ENCODE assay signal across 9 mouse cellular contexts in the genomic region with DNA sequence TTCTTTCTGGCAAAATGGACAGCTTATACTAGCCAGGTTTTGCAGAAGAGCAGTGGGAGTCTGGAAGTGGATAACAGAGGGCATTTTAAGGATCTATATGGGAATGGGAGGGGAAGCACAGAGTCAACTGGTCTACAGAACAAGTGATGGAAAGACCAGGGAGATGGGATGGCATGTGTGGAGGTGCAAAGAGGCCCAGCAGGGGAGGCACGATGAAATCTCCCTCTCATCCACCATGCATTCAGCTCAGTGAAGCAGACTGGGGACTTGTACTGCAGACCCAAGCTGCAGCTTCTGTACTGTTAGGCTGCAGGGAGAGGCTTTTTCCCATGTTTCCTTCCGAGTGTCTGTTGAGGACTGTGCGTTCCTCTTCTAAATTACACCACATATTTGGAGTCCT. TPM values are rescaled to one million over a fixed set of nuclear protein-coding genes. Genes with fewer than 3 reads are reported as not detected.
A peak's percentile ranks its signal among the peaks of the same experiment; 100 is the strongest.
DNase-seq lines count a peak whose midpoint lies in the region; ATAC-seq lines count a peak whose summit lies in the region.
"Had no signal": no experiment of that assay in that cellular context is flagged by ENCODE, and none has a peak within 500 bp of the region (broad histone marks: within the 10 kb centered on the region; RNA-seq: fewer than 3 reads in every experiment).

No protein-coding gene starts in this region.

- peaks cover 3% of the 10 kb centered on the region; the same call in 1 of the 2 replicates for H3K27me3 ChIP-seq in hindbrain, embryonic 10.5 days (ENCODE audit: insufficient read depth, poor library complexity, severe bottlenecking)
- no peaks in the 10 kb centered on the region for H3K27me3 ChIP-seq in midbrain, embryonic 15.5 days (replicated peaks)

- peak overlapping the region; percentile 94 for H3K27ac ChIP-seq in hindbrain, embryonic 10.5 days
- H3K27ac ChIP-seq in midbrain, embryonic 15.5 days = peak overlapping the region; percentile 96

- no peaks in the 10 kb centered on the region for H3K9me3 ChIP-seq in hindbrain, embryonic 10.5 days
- no peaks in the 10 kb centered on the region for H3K9me3 ChIP-seq in midbrain, embryonic 15.5 days

- peak; percentile 13 to 29 for DNase-seq in layer of hippocampus, postnatal 36 days
- no peak for DNase-seq in layer of hippocampus, adult 9-11 months
- peak; percentile 71 to 72 for DNase-seq in cerebellum, postnatal 25 days
- no peak for DNase-seq in hindbrain, embryonic 10.5 days (ENCODE audit: low spot score)
- DNase-seq in c-Kit-positive CD71-positive TER-119-positive erythroid progenitor cells, embryonic 14.5 days (ENCODE audit: low spot score) = no peak
- no peak for DNase-seq in kidney, postnatal 36 days
- no peak for DNase-seq in lung, postnatal 4 days

- H3K4me3 ChIP-seq in hindbrain, embryonic 10.5 days = peak overlapping the region; percentile 74
- H3K4me3 ChIP-seq in midbrain, embryonic 15.5 days = peak overlapping the region; percentile 88

- peak overlapping the region; percentile 81 for H3K9ac ChIP-seq in midbrain, embryonic 15.5 days

- peaks cover 33% of the 10 kb centered on the region for H3K4me1 ChIP-seq in hindbrain, embryonic 10.5 days (replicated peaks)
- H3K4me1 ChIP-seq in midbrain, embryonic 15.5 days = peaks cover 41% of the 10 kb centered on the region

- ATAC-seq in midbrain, embryonic 15.5 days (replicated peaks) = peak; percentile 13

- WGBS in hindbrain, embryonic 10.5 days = 39% methylated on average over 3 of the region's 3 CpGs
- WGBS in midbrain, embryonic 15.5 days = 3% methylated on average over 3 of the region's 3 CpGs

- peaks cover 31% of the 10 kb centered on the region for H3K36me3 ChIP-seq in hindbrain, embryonic 10.5 days
- H3K36me3 ChIP-seq in midbrain, embryonic 15.5 days (replicated peaks) = no peaks in the 10 kb centered on the region

- peak overlapping the region; percentile 78 for H3K4me2 ChIP-seq in midbrain, embryonic 15.5 days

RNA-seq across cellular contexts. Expression of gene Fez1, which starts 12.2 kb away (rescaled TPM):
- total RNA-seq in layer of hippocampus, postnatal 36 days (2021) = 100 to 1,000 TPM; 287 to 299 TPM
- 189 and 312 TPM in 2 replicates for polyA plus RNA-seq in hindbrain, embryonic 10.5 days (2016; fragmentation: Nextera tagmentation; extraction: Ambion mirVana)
- polyA plus RNA-seq in midbrain, embryonic 15.5 days (2015; fragmentation: Nextera tagmentation; extraction: Ambion mirVana) = 586 and 588 TPM in 2 replicates
- polyA plus RNA-seq: liver, adult 2 months had no signal

RNA-seq across cellular contexts. Expression of gene Ei24, which starts 36.7 kb away (rescaled TPM):
- 100 to 1,000 TPM in 1 of 2 experiments, 10 to 100 TPM in 1; 90.0 to 100 TPM for total RNA-seq in layer of hippocampus, postnatal 36 days (2021)
- polyA plus RNA-seq in hindbrain, embryonic 10.5 days (2016; fragmentation: Nextera tagmentation; extraction: Ambion mirVana) = 95.6 and 96.1 TPM in 2 replicates
- polyA plus RNA-seq in midbrain, embryonic 15.5 days (2015; fragmentation: Nextera tagmentation; extraction: Ambion mirVana) = 113 and 115 TPM in 2 replicates

Comparison
In these comparisons a context has a peak if more than half of its experiments do, and no peak if none do; other contexts are left out.
1. DNase-seq: peak in layer of hippocampus, postnatal 36 days (2 of 2) and cerebellum, postnatal 25 days (2 of 2); none in layer of hippocampus, adult 9-11 months (single experiment), hindbrain, embryonic 10.5 days (single experiment), c-Kit-positive CD71-positive TER-119-positive erythroid progenitor cells, embryonic 14.5 days (single experiment), kidney, postnatal 36 days (0 of 2) and lung, postnatal 4 days (0 of 2).